In genomic region chr7:141948906-141949798, GRCm38 (mm10) we compare ENCODE assay signal across 8 mouse cellular contexts. TPM values are rescaled to one million over a fixed set of nuclear protein-coding genes. Genes with fewer than 3 reads are reported as not detected.
DNase-seq lines count a peak whose midpoint lies in the region; ATAC-seq lines count a peak whose summit lies in the region.

Brsk2 (plus strand) TSS chr7:141949751.

- peak within 1 kb of the TSS; percentile 37 for H3K4me3 ChIP-seq in intestine, embryonic 14.5 days (ENCODE audit: low read depth, low read length)
- H3K4me3 ChIP-seq in megakaryocyte, embryonic 14.5 days (replicated peaks) = peak within 1 kb of the TSS; percentile 84

- no peak within 1 kb of the TSS for H3K27ac ChIP-seq in intestine, embryonic 14.5 days (ENCODE audit: low read depth)

- 3% methylated on average over 40 of the region's 55 CpGs for WGBS in intestine, embryonic 14.5 days

- H3K9ac ChIP-seq in intestine, embryonic 14.5 days (ENCODE audit: low read length) = peak within 1 kb of the TSS; percentile 48

- peak; percentile 90 for DNase-seq in adrenal gland, adult 8-10 months
- peak; percentile 77 for DNase-seq in embryo, embryonic 11.5 days (ENCODE audit: low read depth, low spot score)
- DNase-seq in gastrocnemius, postnatal 4 days (ENCODE audit: low spot score in 2 of 2) = peak; percentile 94 to 95
- peak; percentile 94 for DNase-seq in intestine, embryonic 14.5 days (ENCODE audit: low spot score)
- peak; percentile 93 to 96 for DNase-seq in left cerebral cortex, adult 9 months (ENCODE audit: low spot score in 2 of 2)
- peak; percentile 99 for DNase-seq in right cerebral cortex, postnatal 14 days
- peak; percentile 95 for DNase-seq in urinary bladder, postnatal 14 days (ENCODE audit: low spot score)

- peak; percentile 93 for ATAC-seq in intestine, embryonic 14.5 days (replicated peaks; ENCODE audit: low FRiP score, low TSS enrichment, low read depth)

- 0 out of 2 replicates have a peak, but pooled peaks cover 4% of the 10 kb centered on the region for H3K4me1 ChIP-seq in intestine, embryonic 14.5 days (replicated peaks; ENCODE audit: control insufficient read depth, insufficient read depth, low read length)
- peaks cover 22% of the 10 kb centered on the region for H3K4me1 ChIP-seq in megakaryocyte, embryonic 14.5 days

- peaks cover 73% of the 10 kb centered on the region for H3K27me3 ChIP-seq in intestine, embryonic 14.5 days (replicated peaks; ENCODE audit: control insufficient read depth, insufficient read depth, low read length)
- H3K27me3 ChIP-seq in megakaryocyte, embryonic 14.5 days (replicated peaks) = peaks cover 99% of the 10 kb centered on the region

- no peaks in the 10 kb centered on the region for H3K9me3 ChIP-seq in intestine, embryonic 14.5 days (ENCODE audit: control insufficient read depth, low read length)
- H3K9me3 ChIP-seq in megakaryocyte, embryonic 14.5 days = peaks cover 20% of the 10 kb centered on the region

- H3K36me3 ChIP-seq in intestine, embryonic 14.5 days (ENCODE audit: control insufficient read depth, insufficient read depth, low read length) = no peaks in the 10 kb centered on the region
- H3K36me3 ChIP-seq in megakaryocyte, embryonic 14.5 days (replicated peaks; ENCODE audit: low read length) = no peaks in the 10 kb centered on the region

- H3K4me2 ChIP-seq in intestine, embryonic 14.5 days (ENCODE audit: low read length) = peak within 1 kb of the TSS; percentile 76

RNA-seq across cellular contexts. Expression of gene Brsk2, which starts in this region (rescaled TPM):
- 1 to 10 TPM; 2.0 to 4.1 (median 3.6) TPM for total RNA-seq in adrenal gland, adult 8-10 months (2022)
- under 1 TPM; 0.78 to 0.96 TPM for total RNA-seq in gastrocnemius, postnatal 4 days (2021)
- polyA plus RNA-seq in intestine, embryonic 14.5 days (2014; fragmentation: Nextera tagmentation; extraction: Ambion mirVana) = 2.1 and 2.2 TPM in 2 replicates
- not detected in 2 replicates for polyA plus RNA-seq in megakaryocyte, embryonic 14.5 days (2012; ENCODE audit: insufficient read depth, low replicate concordance)

Comparison
In these comparisons a context has a peak if more than half of its experiments do, and no peak if none do; other contexts are left out.
1. Peak in DNase-seq in gastrocnemius, postnatal 4 days; RNA of the gene not detected or under 1 TPM.